Mouse (Mus musculus) urinary bladder, postnatal 25 days (tissue): ENCODE measurements around the gene Clca3b.
"Not testable (repeated sequence)": the region's sequence is repeated elsewhere in the genome, so short reads cannot be mapped to it uniquely, and the experiment has no call there.

Source experiments
- DNase-seq: peaks from one replicate; pipeline ENCODE4 v3.0.0; 2022; ENCODE audit warnings: low spot score

The Clca3b gene

DNA sequence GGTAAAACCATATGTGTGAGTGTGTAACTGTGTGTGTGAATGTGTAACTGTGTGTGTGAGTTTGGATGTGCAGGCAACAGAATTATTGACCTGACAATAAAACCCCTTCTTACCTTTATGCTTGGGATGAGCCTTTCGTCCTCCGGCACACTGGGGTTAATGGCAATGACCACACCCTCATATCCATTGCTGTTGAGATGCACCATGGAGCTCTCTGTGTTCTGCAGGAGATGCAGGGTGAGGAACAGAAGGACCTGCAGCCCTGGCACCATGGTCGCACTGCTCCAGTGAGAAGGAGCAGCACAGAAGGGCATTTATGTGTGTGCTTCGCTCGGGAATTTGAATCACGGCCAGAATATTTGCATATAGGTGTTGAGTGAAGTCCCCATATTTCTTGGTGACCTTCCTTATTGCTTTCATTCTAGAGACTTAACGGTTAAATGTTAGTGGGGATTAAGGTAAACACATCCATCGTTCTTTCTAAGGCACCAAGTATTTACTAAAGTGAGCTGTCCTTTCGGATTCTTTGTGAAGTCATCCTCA lies at the start of gene Clca3b:
Gene Clca3b, minus strand, starts transcription at position 344 of the 543 bp plus-strand sequence.
- not testable (repeated sequence) for DNase-seq

DNA sequence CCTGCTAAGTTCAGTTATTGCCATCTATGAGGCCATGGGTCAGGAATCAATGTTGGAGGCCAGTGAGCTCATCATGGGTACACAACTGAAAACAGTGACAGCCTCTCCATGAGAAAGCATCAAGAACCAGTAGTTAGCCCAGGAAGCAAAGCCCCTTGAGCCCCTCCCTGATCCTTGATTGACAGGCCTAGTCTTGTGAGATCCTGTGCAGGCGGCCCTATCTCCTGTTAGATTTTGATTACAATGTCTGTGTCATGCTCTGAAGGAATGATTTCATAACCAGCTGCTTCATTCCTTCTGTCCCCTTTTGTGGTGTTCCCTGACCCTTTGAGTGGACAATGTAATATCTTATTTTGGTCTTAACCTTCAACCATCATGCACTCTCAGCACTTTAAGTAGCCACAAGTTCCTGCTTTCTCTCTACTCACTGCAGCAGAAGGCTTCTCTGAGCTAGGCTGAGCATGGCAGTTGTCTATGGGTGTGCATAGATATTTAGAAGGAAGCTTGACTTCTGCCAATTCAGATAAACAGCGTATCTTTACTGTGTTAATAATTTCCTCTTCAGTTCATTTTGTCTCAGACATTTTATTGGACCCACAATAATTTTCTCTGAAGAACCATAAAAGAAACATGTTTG lies 48.0 kb upstream of the Clca3b start:
- no peak for DNase-seq

DNA sequence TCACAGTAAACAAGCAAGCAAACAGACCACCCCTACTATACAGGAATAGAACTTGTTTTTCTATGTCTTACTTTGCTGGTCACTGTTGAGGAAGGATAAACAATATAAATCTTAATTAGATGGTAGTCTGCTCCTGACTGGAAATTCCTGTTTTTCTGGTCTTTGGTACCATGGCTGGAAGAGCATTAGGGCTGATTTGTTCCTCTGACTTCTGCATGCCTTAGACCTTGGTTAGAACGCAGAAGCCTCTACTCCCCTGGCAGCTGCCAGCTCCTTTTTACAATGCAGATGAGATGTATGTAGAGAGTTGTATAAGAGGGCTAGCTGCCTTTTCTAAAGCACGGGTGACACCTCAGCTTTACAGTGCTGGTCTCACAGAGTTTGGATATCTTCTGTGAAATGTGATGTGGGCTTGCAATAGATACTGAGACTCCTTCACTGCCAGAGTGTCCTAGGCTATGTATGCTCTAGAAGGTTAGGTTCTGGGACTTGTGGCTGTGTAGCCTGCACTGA lies 41.1 kb upstream of the Clca3b start:
- no peak for DNase-seq

DNA sequence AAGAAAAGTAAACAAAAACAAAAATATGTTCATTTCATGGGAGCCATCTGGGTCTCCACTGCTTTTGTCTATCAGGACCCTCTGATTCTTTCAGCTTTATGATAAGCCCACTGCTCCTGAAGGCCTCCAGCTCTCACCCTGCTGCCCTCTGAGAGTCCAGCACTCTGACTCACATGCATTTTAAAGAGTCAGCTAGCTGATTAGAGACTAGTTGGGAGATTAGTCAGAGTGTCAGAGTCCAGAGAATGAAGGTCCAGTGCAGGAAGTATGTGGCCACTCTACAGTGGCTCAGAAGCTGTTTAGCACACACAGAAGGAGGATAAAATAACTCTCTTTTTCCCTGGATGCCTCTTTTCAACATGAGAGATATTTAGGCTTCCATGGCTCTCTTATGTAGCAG lies 37.8 kb upstream of the Clca3b start:
- no peak for DNase-seq

DNA sequence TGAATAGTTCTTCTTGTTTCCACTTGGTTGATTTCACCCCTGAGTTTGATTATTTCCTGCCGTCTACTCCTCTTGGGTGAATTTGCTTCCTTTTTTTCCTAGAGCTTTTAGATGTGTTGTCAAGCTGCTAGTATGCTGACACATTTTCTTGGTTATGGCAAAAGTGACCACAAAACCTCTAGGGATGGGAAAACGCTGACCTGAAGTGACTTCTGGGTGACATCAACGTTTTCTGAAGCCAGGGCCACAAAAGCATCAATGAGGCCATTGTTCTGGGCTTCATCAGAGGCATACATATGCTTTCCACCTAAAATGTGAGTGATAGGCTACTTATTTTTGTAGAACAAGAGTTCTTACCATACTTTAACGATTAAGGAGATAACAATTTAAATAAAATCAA lies 22.9 kb upstream of the Clca3b start:
- not testable (repeated sequence) for DNase-seq

DNA sequence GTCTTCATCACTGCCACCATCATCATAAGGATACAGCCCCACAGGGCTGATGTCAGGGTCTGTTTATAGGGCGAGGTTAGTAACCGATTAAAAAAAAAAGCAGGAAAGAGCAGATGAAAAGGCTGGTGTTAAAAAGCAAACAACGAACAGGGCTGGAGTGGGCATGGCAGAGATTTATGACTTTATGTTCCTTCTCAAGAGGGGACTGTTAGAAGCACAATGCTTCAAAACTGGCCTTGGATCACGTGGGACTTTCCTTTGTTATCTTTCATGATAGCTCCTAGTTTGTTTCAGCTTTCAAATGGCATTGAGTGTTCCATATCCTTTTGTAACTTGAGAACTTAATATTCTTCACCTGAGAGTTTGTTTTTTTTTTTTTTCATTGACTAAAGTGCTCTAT lies 427 bp upstream of the Clca3b start:
- no peak for DNase-seq

DNA sequence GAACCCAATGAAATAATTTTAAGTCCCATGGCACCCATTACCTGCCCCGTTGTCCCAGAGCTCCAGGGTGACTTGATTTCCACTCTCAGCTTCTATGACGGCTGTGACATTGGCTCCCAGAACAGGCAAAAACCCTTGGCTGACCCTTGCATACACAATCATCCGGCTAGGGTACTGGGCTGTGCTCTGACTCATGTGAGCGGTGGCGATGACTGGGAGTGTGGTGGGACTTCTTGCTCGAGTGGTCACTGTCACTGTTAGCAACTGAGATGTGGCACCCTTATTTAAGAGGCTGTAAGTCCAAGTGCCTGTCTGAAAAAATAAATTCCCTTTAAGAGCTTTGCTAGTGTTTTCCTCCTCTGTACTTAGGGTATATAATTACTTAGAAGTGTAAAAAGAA lies 21.9 kb downstream of the Clca3b start:
- no peak for DNase-seq

DNA sequence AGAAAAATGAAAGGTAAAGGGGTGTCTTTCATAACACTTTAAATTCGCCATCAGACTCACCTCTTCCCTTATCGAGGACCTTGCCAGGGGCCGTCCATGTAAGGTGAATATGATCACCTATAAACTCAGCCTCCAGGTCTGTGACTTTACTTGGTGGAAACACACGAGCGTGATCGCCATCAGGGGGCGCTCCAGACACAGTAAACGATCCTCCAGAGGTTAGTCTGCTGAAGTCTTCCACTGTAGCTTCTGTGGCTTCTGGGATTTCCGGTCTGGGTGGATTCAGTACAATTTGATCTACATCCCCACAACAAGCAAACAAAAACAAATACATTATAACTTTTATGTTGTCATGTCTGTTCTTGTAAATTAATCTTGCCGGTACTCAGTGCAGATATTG lies 24.0 kb downstream of the Clca3b start:
- DNase-seq, result peak; percentile 89

DNA sequence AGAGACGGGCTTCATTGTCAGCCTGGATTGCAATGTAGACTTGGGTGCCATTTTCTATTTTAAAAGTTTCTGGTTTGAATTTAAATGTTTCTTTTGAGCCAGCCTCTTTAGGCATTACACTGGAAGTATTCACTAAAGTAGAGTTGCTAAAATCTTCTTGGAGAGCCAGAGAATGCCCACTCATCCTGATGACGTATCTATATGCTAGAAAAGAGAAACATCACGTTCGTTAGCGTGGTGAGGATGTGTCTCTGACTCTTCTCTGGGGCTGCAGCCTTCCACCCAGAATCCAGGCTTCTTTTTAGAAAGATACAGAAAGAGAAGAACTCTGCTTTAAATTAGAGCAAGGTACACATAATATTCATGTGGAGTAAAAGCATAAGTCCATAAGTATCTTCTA lies 25.8 kb downstream of the Clca3b start:
- no peak for DNase-seq

DNA sequence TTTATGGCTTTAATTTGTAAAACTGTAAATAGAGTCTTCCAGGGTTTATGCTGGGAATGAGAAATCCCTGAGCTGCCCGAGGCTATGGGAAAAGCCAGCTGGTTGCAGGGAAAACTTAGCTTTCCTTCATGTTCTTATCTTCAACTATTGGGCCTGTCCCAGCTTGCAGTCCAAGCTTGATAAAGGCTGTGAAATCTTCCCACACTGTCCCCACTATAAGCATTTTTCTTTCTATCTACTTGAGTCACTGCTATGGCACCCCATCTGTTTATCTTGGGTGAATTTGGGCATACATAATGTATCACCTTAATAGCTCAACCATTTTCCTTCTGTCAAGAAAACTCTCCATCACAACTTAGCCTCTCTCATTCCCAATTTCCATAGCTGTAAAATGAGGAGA lies 28.5 kb downstream of the Clca3b start:
- DNase-seq, result no peak

DNA sequence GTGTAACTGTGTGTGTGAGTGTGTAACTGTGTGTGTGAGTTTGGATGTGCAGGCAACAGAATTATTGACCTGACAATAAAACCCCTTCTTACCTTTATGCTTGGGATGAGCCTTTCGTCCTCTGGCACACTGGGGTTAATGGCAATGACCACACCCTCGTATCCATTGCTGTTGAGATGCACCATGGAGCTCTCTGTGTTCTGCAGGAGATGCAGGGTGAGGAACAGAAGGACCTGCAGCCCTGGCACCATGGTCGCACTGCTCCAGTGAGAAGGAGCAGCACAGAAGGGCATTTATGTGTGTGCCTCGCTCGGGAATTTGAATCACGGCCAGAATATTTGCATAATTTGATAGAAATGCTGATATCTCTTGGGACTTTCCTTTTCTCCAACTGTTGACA lies 29.9 kb downstream of the Clca3b start, which contains the start of gene Clca3a2:
Gene Clca3a2, minus strand, starts transcription at position 276 of the 400 bp plus-strand sequence.
- DNase-seq, result not testable (repeated sequence)

DNA sequence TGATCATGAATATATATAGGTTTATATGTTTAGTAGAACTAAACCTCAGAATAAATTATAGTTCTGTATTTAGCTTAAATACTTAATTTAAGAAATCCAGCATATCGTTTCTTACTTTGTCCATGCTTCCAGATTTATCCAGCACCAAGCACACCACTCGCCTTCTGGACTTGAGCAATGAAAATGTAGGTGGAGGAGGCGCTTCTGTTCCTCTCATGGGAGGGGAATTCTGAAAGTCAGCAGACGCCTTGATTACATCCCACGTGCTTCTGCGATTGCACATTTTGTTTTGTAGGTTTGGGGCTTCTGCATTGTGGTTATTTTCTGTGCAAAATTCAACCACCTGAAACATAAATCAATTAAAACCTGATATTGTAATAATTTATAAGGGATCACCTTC lies 35.8 kb downstream of the Clca3b start:
- DNase-seq, result not testable (repeated sequence)

DNA sequence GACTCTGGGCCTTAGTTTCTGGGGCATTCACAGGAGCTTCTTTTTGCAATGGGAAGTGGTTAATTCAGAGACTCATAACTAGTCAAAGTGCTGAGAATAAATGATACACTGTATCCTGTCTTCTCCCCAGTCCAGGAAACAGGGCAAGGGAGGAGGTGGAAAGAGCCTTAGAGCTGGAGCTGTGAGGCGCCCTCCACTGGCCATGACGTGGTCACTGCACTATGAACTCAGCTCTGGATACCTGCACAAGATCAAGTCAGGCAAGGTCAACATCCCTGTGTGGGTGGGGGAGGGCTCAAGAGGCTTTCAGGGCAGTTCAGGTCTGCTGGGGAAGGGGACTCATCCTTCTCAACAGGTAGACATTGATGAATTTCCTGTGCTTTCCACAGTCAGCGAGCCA lies 37.3 kb downstream of the Clca3b start:
- DNase-seq, result no peak

DNA sequence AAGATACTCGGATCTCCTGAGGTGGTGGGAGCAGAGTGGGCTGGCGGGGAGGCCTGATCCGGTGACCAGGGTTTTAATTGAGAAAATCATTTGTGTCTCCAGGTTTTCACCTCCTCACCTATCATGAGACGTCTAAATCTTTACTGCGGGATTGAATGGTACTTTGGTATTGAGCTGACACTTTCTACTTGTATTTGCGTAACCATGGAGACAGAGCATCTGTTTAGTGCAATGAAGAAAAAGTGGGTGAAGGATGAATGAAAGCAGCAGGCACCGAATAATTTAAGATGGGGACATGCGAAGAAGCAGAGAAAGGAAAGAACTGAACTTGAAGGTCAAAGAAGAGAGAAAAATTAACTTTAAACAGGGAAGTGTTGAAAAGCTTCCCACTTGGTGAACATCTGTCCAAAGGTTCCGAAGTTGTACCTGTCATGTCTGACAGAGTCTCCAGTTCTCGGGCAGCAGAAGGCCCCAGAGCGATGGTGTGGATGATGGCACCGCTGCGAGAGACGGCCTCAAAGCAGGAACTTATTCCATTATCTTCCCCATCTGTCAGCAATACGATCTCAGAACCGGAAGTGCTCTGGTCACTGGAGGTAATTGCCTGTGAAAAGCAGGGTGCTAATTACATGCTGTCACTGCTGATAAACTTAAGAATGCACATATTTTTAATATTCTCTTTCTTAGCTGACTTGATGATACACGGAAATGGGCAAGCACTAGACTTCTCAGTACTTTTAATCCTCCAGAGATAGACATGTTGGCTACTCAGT lies 40.8 kb downstream of the Clca3b start:
- not testable (repeated sequence) for DNase-seq

DNA sequence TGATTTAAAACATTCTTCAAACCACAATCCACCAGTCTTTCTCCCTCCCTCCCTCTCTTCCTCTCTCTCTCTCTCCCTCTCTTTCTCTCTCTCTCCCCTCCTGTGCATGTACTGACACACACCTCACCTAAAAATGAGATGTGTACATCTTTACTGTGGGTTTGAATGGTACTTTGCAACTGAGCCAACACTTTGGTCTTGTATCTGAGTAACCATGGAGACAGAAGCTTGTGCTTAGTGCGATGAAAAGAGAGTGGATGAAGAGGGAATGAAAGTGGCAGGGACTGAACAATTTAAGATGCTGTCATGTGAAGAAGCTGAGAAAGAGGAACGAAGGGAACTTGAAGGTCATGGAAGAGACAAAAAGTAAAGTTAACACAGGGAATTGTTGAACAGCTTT lies 42.5 kb downstream of the Clca3b start:
- DNase-seq, result not testable (repeated sequence)

DNA sequence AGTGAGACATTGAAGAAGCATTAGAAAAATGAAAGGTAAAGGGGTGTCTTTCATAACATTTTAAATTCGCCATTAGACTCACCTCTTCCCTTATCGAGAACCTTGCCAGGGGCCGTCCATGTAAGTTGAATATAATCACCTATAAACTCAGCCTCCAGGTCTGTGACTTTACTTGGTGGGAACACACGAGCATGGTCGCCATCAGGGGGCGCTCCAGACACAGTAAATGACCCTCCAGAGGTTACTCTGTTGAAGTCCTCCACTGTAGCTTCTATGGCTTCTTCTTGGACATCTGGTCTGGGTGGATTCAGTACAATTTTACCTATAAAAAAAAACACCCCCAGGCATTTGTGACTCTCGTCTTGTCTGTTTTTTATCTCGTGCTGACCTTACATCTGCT lies 47.3 kb downstream of the Clca3b start:
- peak; percentile 25 for DNase-seq

DNA sequence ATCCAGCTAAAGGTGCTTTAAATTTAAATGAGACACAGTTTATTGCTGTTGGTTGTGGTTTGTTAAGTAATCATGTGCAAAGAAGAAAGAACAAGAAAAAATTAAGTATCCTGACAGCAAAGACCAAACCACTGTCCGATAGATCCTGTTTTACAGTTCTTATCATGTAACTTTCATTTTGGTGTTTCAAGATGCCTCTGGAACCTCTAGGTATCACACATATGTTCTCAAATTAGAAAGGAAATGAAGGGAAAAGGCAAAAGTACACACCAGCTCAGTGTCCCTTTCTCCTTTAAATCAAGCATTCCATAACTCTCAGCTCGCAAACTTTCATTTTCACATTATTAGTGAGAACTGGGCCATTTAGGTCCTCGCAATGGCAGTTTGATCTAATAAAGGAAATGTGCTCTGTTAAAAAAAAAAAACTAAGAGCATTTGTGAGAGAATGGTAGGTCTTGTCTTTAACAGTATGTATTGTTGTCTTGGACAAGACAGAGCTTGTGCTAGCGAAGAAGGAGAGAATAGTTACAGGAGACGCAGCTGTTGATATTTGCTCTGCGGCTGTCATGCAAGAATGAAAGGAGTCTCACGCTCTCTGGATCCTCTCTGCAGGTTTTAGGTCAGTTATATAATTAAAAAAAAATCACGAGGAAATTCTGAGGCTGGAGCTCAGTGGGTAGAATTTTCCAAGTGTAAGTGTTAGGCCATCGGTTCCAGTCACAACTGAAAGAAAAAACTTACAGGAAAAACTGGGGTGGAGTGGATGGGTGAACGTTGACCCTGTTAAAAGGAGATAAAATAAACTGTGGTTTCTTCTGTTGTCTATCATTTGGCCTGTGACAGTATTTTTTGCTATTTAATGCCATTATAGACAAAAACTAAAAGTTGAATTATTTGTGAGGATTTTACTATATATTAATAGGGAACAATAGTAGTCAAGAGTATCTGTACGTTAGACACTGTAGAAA lies 63.7 kb downstream of the Clca3b start:
- no peak for DNase-seq
